Mouse (Mus musculus) liver, postnatal 0 days (tissue): ENCODE measurements around the gene Txk. TPM values are rescaled to one million over a fixed set of nuclear protein-coding genes. Genes with fewer than 3 reads are reported as not detected.

Experiments used
- ATAC-seq: fragments of 200-750 bp; cut with Nextera tagmentation; 2 replicates; pipeline ENCODE4 v1.8.0; 2017; ENCODE audit warnings: mild to moderate bottlenecking, moderate library complexity
- DNase-seq: peaks from one replicate; pipeline ENCODE4 v3.0.0-alpha.2; 2016
- H3K27ac ChIP-seq: fragments of 300-500 bp; sonication (generic); 2 replicates; pipeline ENCODE4 v1.5.1; 2014; ENCODE audit warnings: antibody characterized with exemption, moderate library complexity, mild to moderate bottlenecking, low read depth
- H3K27me3 ChIP-seq: fragments of 300-500 bp; sonication (generic); 2 replicates; pipeline ENCODE4 v1.6.1; 2014; ENCODE audit warnings: low read length, control low read depth, mixed read lengths; ENCODE audit not compliant: insufficient read depth
- H3K36me3 ChIP-seq: fragments of 300-500 bp; sonication (generic); replicated peaks from 2 replicates; pipeline ENCODE4 v1.6.1; 2014; ENCODE audit warnings: mild to moderate bottlenecking, control low read depth, low read length, moderate library complexity, mixed read lengths; ENCODE audit not compliant: insufficient read depth
- H3K4me1 ChIP-seq: fragments of 300-500 bp; sonication (generic); 2 replicates; pipeline ENCODE4 v1.6.1; 2014; ENCODE audit warnings: antibody characterized with exemption, mild to moderate bottlenecking, control low read depth; ENCODE audit not compliant: insufficient read depth
- H3K4me2 ChIP-seq: fragments of 300-500 bp; sonication (generic); 2 replicates; pipeline ENCODE4 v1.6.1; 2014; ENCODE audit warnings: low read depth, mild to moderate bottlenecking, low read length, moderate library complexity, mixed read lengths
- H3K4me3 ChIP-seq: fragments of 300-500 bp; sonication (generic); 2 replicates; pipeline ENCODE4 v1.5.1; 2014; ENCODE audit warnings: low read depth, low read length
- H3K9ac ChIP-seq: fragments of 300-500 bp; sonication (generic); replicated peaks from 2 replicates; pipeline ENCODE4 v1.6.1; 2014; ENCODE audit warnings: mild to moderate bottlenecking, moderate library complexity
- H3K9me3 ChIP-seq: fragments of 300-500 bp; sonication (generic); 2 replicates; pipeline ENCODE4 v1.6.1; 2016; ENCODE audit warnings: mild to moderate bottlenecking, control low read depth, low read length, mixed read lengths
- CTCF ChIP-seq: sonication (generic); IDR thresholded peaks from 2 replicates; pipeline ENCODE4 v1.5.1; 2016; ENCODE audit warnings: antibody characterized with exemption, low read depth
- EP300 ChIP-seq: IDR thresholded peaks from 2 replicates; pipeline ENCODE4 v1.6.1; 2016; ENCODE audit warnings: antibody characterized with exemption, low read depth, mild to moderate bottlenecking
- WGBS: fragments of 180-500 bp; shearing (Covaris S2); extraction: QIAGEN DNeasy Blood & Tissue Kit; methylation state at CpG from one replicate; pipeline ENCODE4 v1.1.7; 2014; ENCODE audit not compliant: insufficient replicate concordance; 5-methylcytosine and 5-hydroxymethylcytosine counted together
- polyA plus RNA-seq: library from polyadenylated mRNA; unstranded; fragments of >200 nt; fragmentation: Nextera tagmentation; extraction: Ambion mirVana; gene quantifications from 2 replicates; pipeline ENCODE4 v1.2.1, GENCODE M21; 2015

Txk gene
- 0.27 and 0.32 TPM in 2 replicates for polyA plus RNA-seq

- DNase-seq = no peak
- Histone ChIP-seq H3K4me3 (no peak within 1 kb of the TSS), H3K9me3 (no peaks in the 10 kb centered on the region), H3K27me3 (no peaks in the 10 kb centered on the region), H3K36me3 (peaks cover 11% of the 10 kb centered on the region), H3K4me2 (no peak within 1 kb of the TSS), H3K27ac (no peak within 1 kb of the TSS), H3K9ac (no peak within 1 kb of the TSS), H3K4me1 (no peaks in the 10 kb centered on the region)
- TF ChIP-seq EP300 (no peak), CTCF (no peak)
- 60% methylated on average over 5 of the region's 5 CpGs for WGBS
- ATAC-seq = no peak
Observed at GRCm38 (mm10) chr5:72752585-72752984, at the start of gene Txk. Gene Txk, minus strand, starts transcription at chr5:72752777.

- 69% methylated on average over 4 of the region's 4 CpGs for WGBS
- TF ChIP-seq CTCF = no peak
- no peaks in the 10 kb centered on the region for H3K9me3 ChIP-seq
- DNase-seq (no peak), ATAC-seq (no peak)
- H3K36me3 ChIP-seq = no peaks in the 10 kb centered on the region
- H3K4me3 ChIP-seq = no peak overlapping the region
- H3K27me3 ChIP-seq = no peaks in the 10 kb centered on the region
- H3K27ac ChIP-seq = no peak overlapping the region
- no peak overlapping the region for H3K4me2 ChIP-seq
- no peak overlapping the region for H3K9ac ChIP-seq
- H3K4me1 ChIP-seq = peaks cover 3% of the 10 kb centered on the region; the same call in 1 of the 2 replicates
Observed at GRCm38 (mm10) chr5:72798563-72798962, 46.0 kb upstream of the Txk start.

GRCm38 (mm10) chr5:72796186-72796613 is 43.6 kb upstream of the Txk start:
- peak overlapping the region; percentile 68 for H3K27ac ChIP-seq
- 13% methylated on average over 14 of the region's 14 CpGs for WGBS

GRCm38 (mm10) chr5:72793309-72793850 is 40.8 kb upstream of the Txk start:
- no peak for ATAC-seq

More at GRCm38 (mm10) chr5:72796186-72796613, 43.6 kb upstream of the Txk start:
- no peaks in the 10 kb centered on the region for H3K36me3 ChIP-seq
- H3K4me2 ChIP-seq = peak overlapping the region; percentile 70
- peak overlapping the region; percentile 44 for H3K4me3 ChIP-seq
- no peaks in the 10 kb centered on the region for H3K9me3 ChIP-seq
- peaks cover 5% of the 10 kb centered on the region; the same call in 1 of the 2 replicates for H3K4me1 ChIP-seq
- TF ChIP-seq EP300 (no peak), CTCF (no peak)
- peak overlapping the region; percentile 58 for H3K9ac ChIP-seq
- no peaks in the 10 kb centered on the region for H3K27me3 ChIP-seq
- DNase-seq (no peak), ATAC-seq (peak; percentile 67)

GRCm38 (mm10) chr5:72791789-72792188 is 39.2 kb upstream of the Txk start:
- 20% methylated on average over 6 of the region's 6 CpGs for WGBS
- no peak overlapping the region for H3K27ac ChIP-seq
- 0 out of 2 replicates have a peak, but pooled peaks cover 4% of the 10 kb centered on the region for H3K36me3 ChIP-seq
- H3K4me2 ChIP-seq = no peak overlapping the region
- TF ChIP-seq CTCF = no peak
- no peak for TF ChIP-seq EP300
- peaks cover 5% of the 10 kb centered on the region; the same call in 1 of the 2 replicates for H3K4me1 ChIP-seq
- no peaks in the 10 kb centered on the region for H3K9me3 ChIP-seq
- ATAC-seq = no peak
- no peak for DNase-seq
- no peak overlapping the region for H3K4me3 ChIP-seq
- no peak overlapping the region for H3K9ac ChIP-seq
- H3K27me3 ChIP-seq = no peaks in the 10 kb centered on the region

More at GRCm38 (mm10) chr5:72793309-72793850, 40.8 kb upstream of the Txk start:
- no peak for DNase-seq
- Histone ChIP-seq H3K4me1 (peaks cover 5% of the 10 kb centered on the region; the same call in 1 of the 2 replicates), H3K4me2 (no peak overlapping the region), H3K27ac (no peak overlapping the region), H3K36me3 (0 out of 2 replicates have a peak, but pooled peaks cover 4% of the 10 kb centered on the region), H3K27me3 (no peaks in the 10 kb centered on the region), H3K9ac (no peak overlapping the region), H3K9me3 (no peaks in the 10 kb centered on the region), H3K4me3 (no peak overlapping the region)
- TF ChIP-seq CTCF (no peak), EP300 (no peak)
- 48% methylated on average over 3 of the region's 3 CpGs for WGBS

- Histone ChIP-seq H3K27ac (no peak overlapping the region), H3K4me1 (peaks cover 5% of the 10 kb centered on the region; the same call in 1 of the 2 replicates), H3K36me3 (0 out of 2 replicates have a peak, but pooled peaks cover 4% of the 10 kb centered on the region), H3K4me3 (no peak overlapping the region), H3K9me3 (no peaks in the 10 kb centered on the region), H3K4me2 (no peak overlapping the region), H3K27me3 (no peaks in the 10 kb centered on the region), H3K9ac (no peak overlapping the region)
- ATAC-seq (no peak), DNase-seq (no peak)
- 70% methylated on average over 4 of the region's 4 CpGs for WGBS
- no peak for TF ChIP-seq CTCF
- no peak for TF ChIP-seq EP300
Observed at GRCm38 (mm10) chr5:72791386-72791785, 38.8 kb upstream of the Txk start.
